Comparison of ENCODE assay signal across 32 mouse cellular contexts in the genomic region with DNA sequence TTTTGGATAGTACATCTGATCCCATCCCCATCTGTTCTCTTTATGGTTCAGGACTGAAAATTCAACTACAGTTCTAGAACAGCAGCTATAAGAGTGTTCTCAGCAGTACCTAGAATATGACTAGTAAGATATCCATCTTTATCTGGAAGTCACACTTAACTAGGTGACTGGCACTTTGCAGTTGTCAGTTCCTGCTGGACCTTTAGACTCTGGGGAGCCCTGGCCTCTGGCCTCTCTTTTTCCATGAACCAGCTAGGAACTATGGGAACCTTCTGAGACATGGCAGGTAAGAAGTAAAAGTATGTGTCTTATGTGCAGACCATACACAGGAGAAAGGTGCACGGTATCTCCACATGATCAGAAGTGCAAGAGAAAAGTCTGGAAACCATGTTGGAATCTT. TPM values are rescaled to one million over a fixed set of nuclear protein-coding genes. Genes with fewer than 3 reads are reported as not detected.
DNase-seq lines count a peak whose midpoint lies in the region; ATAC-seq and TF ChIP-seq lines count a peak whose summit lies in the region.
"Had no signal": no experiment of that assay in that cellular context is flagged by ENCODE, and none has a peak within 500 bp of the region (broad histone marks: within the 10 kb centered on the region; RNA-seq: fewer than 3 reads in every experiment).

No protein-coding gene starts in this region.

- peaks cover 28% of the 10 kb centered on the region for H3K36me3 ChIP-seq in heart, embryonic 11.5 days (ENCODE audit: control insufficient read depth, insufficient read depth, low read length)
- peaks cover 73% of the 10 kb centered on the region for H3K36me3 ChIP-seq in lung, embryonic 14.5 days (ENCODE audit: insufficient read depth)
- H3K36me3 ChIP-seq in intestine, embryonic 15.5 days, result no peaks in the 10 kb centered on the region
- H3K36me3 ChIP-seq in intestine, postnatal 0 days (ENCODE audit: control insufficient read depth, insufficient read depth), result peaks cover 35% of the 10 kb centered on the region; the same call in 1 of the 2 replicates
- H3K36me3 ChIP-seq: embryonic facial prominence, embryonic 12.5 days; embryonic facial prominence, embryonic 15.5 days had no signal

- ATAC-seq in heart, embryonic 11.5 days (replicated peaks; ENCODE audit: insufficient number of reproducible peaks, low FRiP score, low TSS enrichment), result no peak
- ATAC-seq in lung, embryonic 14.5 days (ENCODE audit: insufficient read depth), result no peak
- peak; percentile 35; the same call in 1 of the 2 replicates for ATAC-seq in intestine, embryonic 15.5 days
- ATAC-seq in intestine, postnatal 0 days, result peak; percentile 66
- ATAC-seq in CD4-positive, CD25-positive, alpha-beta regulatory T cell, adult 4 months, result no peak
- ATAC-seq: forebrain, embryonic 14.5 days; forebrain, postnatal 0 days; hindbrain, postnatal 0 days had no signal

- no peak overlapping the region for H3K27ac ChIP-seq in heart, embryonic 11.5 days (ENCODE audit: low read depth, low read length)
- no peak overlapping the region for H3K27ac ChIP-seq in lung, embryonic 14.5 days (ENCODE audit: low read depth)
- H3K27ac ChIP-seq in intestine, embryonic 15.5 days, result 0 out of 2 replicates have a peak overlapping the region, but pooled peaks have one; percentile 10
- H3K27ac ChIP-seq in intestine, postnatal 0 days (ENCODE audit: low read depth, low read length), result peak overlapping the region; percentile 90
- H3K27ac ChIP-seq: embryonic facial prominence, embryonic 12.5 days; embryonic facial prominence, embryonic 15.5 days; gastrocnemius, adult 2 months; hindbrain, embryonic 14.5 days; hindbrain, postnatal 0 days had no signal

- 0 out of 2 replicates have a peak overlapping the region, but pooled peaks have one; percentile 8 for H3K9ac ChIP-seq in heart, embryonic 11.5 days (ENCODE audit: low read depth, low read length)
- no peak overlapping the region for H3K9ac ChIP-seq in lung, embryonic 14.5 days
- H3K9ac ChIP-seq in intestine, embryonic 15.5 days, result no peak overlapping the region
- no peak overlapping the region for H3K9ac ChIP-seq in intestine, postnatal 0 days (ENCODE audit: low read depth, low read length)
- H3K9ac ChIP-seq: embryonic facial prominence, embryonic 12.5 days; embryonic facial prominence, embryonic 15.5 days; forebrain, postnatal 0 days; hindbrain, embryonic 14.5 days had no signal

- WGBS in heart, embryonic 11.5 days (ENCODE audit: insufficient replicate concordance), result 76% methylated on average over 1 of the region's 1 CpGs
- 83% methylated on average over 1 of the region's 1 CpGs for WGBS in lung, embryonic 14.5 days
- WGBS in intestine, embryonic 15.5 days, result 92% methylated on average over 1 of the region's 1 CpGs
- WGBS in intestine, postnatal 0 days, result 67% methylated on average over 1 of the region's 1 CpGs

- H3K27me3 ChIP-seq in heart, embryonic 11.5 days (ENCODE audit: control insufficient read depth, insufficient read depth, low read length), result no peaks in the 10 kb centered on the region
- peaks cover 13% of the 10 kb centered on the region for H3K27me3 ChIP-seq in lung, embryonic 14.5 days (ENCODE audit: insufficient read depth, low read length)
- peaks cover 21% of the 10 kb centered on the region for H3K27me3 ChIP-seq in intestine, embryonic 15.5 days (replicated peaks)
- peaks cover 2% of the 10 kb centered on the region; the same call in 1 of the 2 replicates for H3K27me3 ChIP-seq in intestine, postnatal 0 days (replicated peaks; ENCODE audit: control insufficient read depth, insufficient read depth, low read length)

- no peaks in the 10 kb centered on the region for H3K9me3 ChIP-seq in heart, embryonic 11.5 days (replicated peaks; ENCODE audit: control insufficient read depth, low read length)
- no peaks in the 10 kb centered on the region for H3K9me3 ChIP-seq in lung, embryonic 14.5 days (ENCODE audit: low read depth, low read length)
- H3K9me3 ChIP-seq in intestine, embryonic 15.5 days, result no peaks in the 10 kb centered on the region
- H3K9me3 ChIP-seq in intestine, postnatal 0 days (ENCODE audit: control insufficient read depth), result no peaks in the 10 kb centered on the region
- H3K9me3 ChIP-seq: embryonic facial prominence, embryonic 12.5 days; embryonic facial prominence, embryonic 15.5 days had no signal

- TF ChIP-seq CTCF in lung, embryonic 14.5 days (IDR thresholded peaks at IDR 0.05; ENCODE audit: low read depth), result no peak
- no peak for TF ChIP-seq CTCF in intestine, postnatal 0 days (IDR thresholded peaks at IDR 0.05; ENCODE audit: low read depth)

- peaks cover 44% of the 10 kb centered on the region for H3K4me1 ChIP-seq in heart, embryonic 11.5 days (ENCODE audit: control insufficient read depth, insufficient read depth, low read length)
- peaks cover 16% of the 10 kb centered on the region for H3K4me1 ChIP-seq in lung, embryonic 14.5 days (ENCODE audit: insufficient read depth)
- H3K4me1 ChIP-seq in intestine, embryonic 15.5 days (replicated peaks), result peaks cover 13% of the 10 kb centered on the region; the same call in 1 of the 2 replicates
- 0 out of 2 replicates have a peak, but pooled peaks cover 12% of the 10 kb centered on the region for H3K4me1 ChIP-seq in intestine, postnatal 0 days (replicated peaks; ENCODE audit: control insufficient read depth, insufficient read depth, low read length)

- no peak for DNase-seq in heart, adult 8-10 months (ENCODE audit: low spot score)
- no peak for DNase-seq in lung, embryonic 14.5 days
- no peak for DNase-seq in lung, postnatal 10 days
- DNase-seq: adrenal gland, adult 2 months; adrenal gland, postnatal 14 days; B cell, adult 2 months; cerebellum, adult 11 months; cerebellum, adult 2 months; cerebellum, adult 9-11 months; cerebellum, postnatal 25 days; forebrain, postnatal 0 days; gastrocnemius, adult 2 months; gastrocnemius, postnatal 14 days; heart, adult 11 months; heart, postnatal 4 days had no signal

- H3K4me3 ChIP-seq in heart, embryonic 11.5 days (ENCODE audit: low read depth, low read length), result peak overlapping the region; percentile 92; the same call in 1 of the 2 replicates
- peak overlapping the region; percentile 82; the same call in 1 of the 2 replicates for H3K4me3 ChIP-seq in lung, embryonic 14.5 days (ENCODE audit: low read depth, low read length)
- no peak overlapping the region for H3K4me3 ChIP-seq in intestine, embryonic 15.5 days (replicated peaks)
- no peak overlapping the region for H3K4me3 ChIP-seq in intestine, postnatal 0 days (ENCODE audit: low read depth, low read length)
- H3K4me3 ChIP-seq: embryonic facial prominence, embryonic 12.5 days; embryonic facial prominence, embryonic 15.5 days; gastrocnemius, adult 2 months had no signal

- peak overlapping the region; percentile 65; the same call in 1 of the 2 replicates for H3K4me2 ChIP-seq in heart, embryonic 11.5 days
- peak overlapping the region; percentile 69; the same call in 1 of the 2 replicates for H3K4me2 ChIP-seq in lung, embryonic 14.5 days
- no peak overlapping the region for H3K4me2 ChIP-seq in intestine, embryonic 15.5 days (replicated peaks)
- no peak overlapping the region for H3K4me2 ChIP-seq in intestine, postnatal 0 days (replicated peaks; ENCODE audit: low read depth)
- H3K4me2 ChIP-seq: embryonic facial prominence, embryonic 12.5 days; embryonic facial prominence, embryonic 15.5 days; hindbrain, embryonic 14.5 days had no signal

RNA-seq across cellular contexts. Expression of a gene that starts 5.0 kb away (rescaled TPM):
- 25.7 and 28.0 TPM in 2 replicates for polyA plus RNA-seq in heart, embryonic 11.5 days (2014; fragmentation: Nextera tagmentation; extraction: Ambion mirVana)
- 1 to 10 TPM in 1 of 4 experiments, under 1 TPM in 3; 0.68 to 1.2 (median 0.80) TPM for total RNA-seq in heart, adult 8-10 months (2022)
- polyA plus RNA-seq in lung, embryonic 14.5 days (2014; fragmentation: Nextera tagmentation; extraction: Ambion mirVana), result 37.4 and 42.7 TPM in 2 replicates
- 8.6 and 8.8 TPM in 2 replicates for polyA plus RNA-seq in intestine, embryonic 15.5 days (2015; fragmentation: Nextera tagmentation; extraction: Ambion mirVana)
- 20.9 and 23.9 TPM in 2 replicates for polyA plus RNA-seq in intestine, postnatal 0 days (2015; fragmentation: Nextera tagmentation; extraction: Ambion mirVana)
- not detected for polyA plus RNA-seq in CD4-positive, CD25-positive, alpha-beta regulatory T cell, adult 4 months (2017; shearing (Covaris generic))
- total RNA-seq: common myeloid progenitor, adult 5-6 weeks; forebrain, postnatal 0 days; gastrocnemius, adult 2 months; gastrocnemius, postnatal 14 days; hindbrain, postnatal 0 days; MEL had no signal
- polyA plus RNA-seq: cerebellum, adult 2 months; embryonic facial prominence, embryonic 15.5 days; forebrain, embryonic 14.5 days; forebrain, postnatal 0 days; frontal cortex, adult 2 months; hindbrain, embryonic 11.5 days; hindbrain, postnatal 0 days had no signal

RNA-seq across cellular contexts. Expression of a gene that starts 39.8 kb away (rescaled TPM):
- polyA plus RNA-seq in heart, embryonic 11.5 days (2014; fragmentation: Nextera tagmentation; extraction: Ambion mirVana), result 0.10 TPM in 1 of 2 replicates, not detected in the other
- total RNA-seq in heart, adult 8-10 months (2022), result not detected
- polyA plus RNA-seq in lung, embryonic 14.5 days (2014; fragmentation: Nextera tagmentation; extraction: Ambion mirVana), result 1.9 and 2.3 TPM in 2 replicates
- 2.8 and 3.8 TPM in 2 replicates for polyA plus RNA-seq in intestine, embryonic 15.5 days (2015; fragmentation: Nextera tagmentation; extraction: Ambion mirVana)
- 0.18 and 0.25 TPM in 2 replicates for polyA plus RNA-seq in intestine, postnatal 0 days (2015; fragmentation: Nextera tagmentation; extraction: Ambion mirVana)
- not detected for polyA plus RNA-seq in CD4-positive, CD25-positive, alpha-beta regulatory T cell, adult 4 months (2017; shearing (Covaris generic))
- total RNA-seq: adrenal gland, adult 2 months; adrenal gland, postnatal 14 days; adrenal gland, postnatal 4 days; common myeloid progenitor, adult 5-6 weeks; forebrain, postnatal 0 days; gastrocnemius, adult 2 months; gastrocnemius, postnatal 14 days; gastrocnemius, postnatal 4 days; heart, postnatal 4 days; hindbrain, postnatal 0 days; MEL had no signal
- polyA plus RNA-seq: adrenal gland, adult 2 months; cerebellum, adult 2 months; forebrain, embryonic 14.5 days; forebrain, postnatal 0 days; heart, embryonic 14.5 days; heart, postnatal 0 days; hindbrain, embryonic 11.5 days; hindbrain, embryonic 14.5 days; hindbrain, postnatal 0 days had no signal

RNA-seq across cellular contexts. Expression of a gene that starts 56.2 kb away (rescaled TPM):
- polyA plus RNA-seq in heart, embryonic 11.5 days (2014; fragmentation: Nextera tagmentation; extraction: Ambion mirVana), result 11.8 TPM in 2 replicates
- 10 to 100 TPM; 12.1 to 14.1 (median 12.6) TPM for total RNA-seq in heart, adult 8-10 months (2022)
- 24.0 and 25.6 TPM in 2 replicates for polyA plus RNA-seq in lung, embryonic 14.5 days (2014; fragmentation: Nextera tagmentation; extraction: Ambion mirVana)
- polyA plus RNA-seq in intestine, embryonic 15.5 days (2015; fragmentation: Nextera tagmentation; extraction: Ambion mirVana), result 11.4 and 12.7 TPM in 2 replicates
- 8.2 and 8.4 TPM in 2 replicates for polyA plus RNA-seq in intestine, postnatal 0 days (2015; fragmentation: Nextera tagmentation; extraction: Ambion mirVana)
- 1 to 10 TPM; 5.2 to 8.1 TPM for polyA plus RNA-seq in CD4-positive, CD25-positive, alpha-beta regulatory T cell, adult 4 months (2017; shearing (Covaris generic))

Comparison
In these comparisons a context has a peak if more than half of its experiments do, and no peak if none do; other contexts are left out.
1. ATAC-seq: peak in intestine, embryonic 15.5 days (single experiment) and intestine, postnatal 0 days (single experiment); none in heart, embryonic 11.5 days (single experiment), lung, embryonic 14.5 days (single experiment) and CD4-positive, CD25-positive, alpha-beta regulatory T cell, adult 4 months (single experiment).
2. H3K27ac ChIP-seq: peak in intestine, embryonic 15.5 days (single experiment) and intestine, postnatal 0 days (single experiment); none in heart, embryonic 11.5 days (single experiment) and lung, embryonic 14.5 days (single experiment).
3. H3K4me2 ChIP-seq: peak in heart, embryonic 11.5 days (single experiment) and lung, embryonic 14.5 days (single experiment); none in intestine, embryonic 15.5 days (single experiment) and intestine, postnatal 0 days (single experiment).
4. H3K4me3 ChIP-seq: peak in heart, embryonic 11.5 days (single experiment) and lung, embryonic 14.5 days (single experiment); none in intestine, embryonic 15.5 days (single experiment) and intestine, postnatal 0 days (single experiment).